Mouse (Mus musculus) stomach, postnatal 0 days (tissue): ENCODE measurements around the gene Traf2. TPM values are rescaled to one million over a fixed set of nuclear protein-coding genes. Genes with fewer than 3 reads are reported as not detected.

ENCODE experiments used
- ATAC-seq: fragments of 200-750 bp; cut with Nextera tagmentation; 2 replicates; pipeline ENCODE4 v1.8.0; 2017; ENCODE audit not compliant: low FRiP score, low TSS enrichment
- DNase-seq: peaks from one replicate; pipeline ENCODE4 v3.0.0-alpha.2; 2016; ENCODE audit warnings: low spot score
- H3K27ac ChIP-seq: fragments of 300-500 bp; sonication (generic); replicated peaks from 2 replicates; pipeline ENCODE4 v1.5.1; 2014; ENCODE audit warnings: mild to moderate bottlenecking, control low read depth
- H3K27me3 ChIP-seq: fragments of 300-500 bp; sonication (generic); 2 replicates; pipeline ENCODE4 v1.6.1; 2014; ENCODE audit warnings: low read length; ENCODE audit not compliant: control insufficient read depth, insufficient read depth
- H3K36me3 ChIP-seq: fragments of 300-500 bp; sonication (generic); 2 replicates; pipeline ENCODE4 v1.6.1; 2014; ENCODE audit warnings: low read length, mixed read lengths; ENCODE audit not compliant: control insufficient read depth, insufficient read depth
- H3K4me1 ChIP-seq: fragments of 300-500 bp; sonication (generic); replicated peaks from 2 replicates; pipeline ENCODE4 v1.6.1; 2014; ENCODE audit warnings: antibody characterized with exemption; ENCODE audit not compliant: control insufficient read depth, insufficient read depth
- H3K4me2 ChIP-seq: fragments of 300-500 bp; sonication (generic); replicated peaks from 2 replicates; pipeline ENCODE4 v1.6.1; 2014; ENCODE audit warnings: low read depth, mild to moderate bottlenecking, control low read depth, moderate library complexity
- H3K4me3 ChIP-seq: fragments of 300-500 bp; sonication (generic); 2 replicates; pipeline ENCODE4 v1.5.1; 2014; ENCODE audit warnings: low read depth, low read length, control low read depth
- H3K9ac ChIP-seq: fragments of 300-500 bp; sonication (generic); 2 replicates; pipeline ENCODE4 v1.6.1; 2014; ENCODE audit warnings: mild to moderate bottlenecking, low read length, control low read depth, mixed read lengths
- H3K9me3 ChIP-seq: fragments of 300-500 bp; sonication (generic); 2 replicates; pipeline ENCODE4 v1.6.1; 2016; ENCODE audit warnings: low read length; ENCODE audit not compliant: control insufficient read depth
- CTCF ChIP-seq: IDR thresholded peaks from 2 replicates; pipeline ENCODE4 v1.5.1; 2016; ENCODE audit warnings: antibody characterized with exemption, low read depth, mild to moderate bottlenecking, moderate library complexity
- EP300 ChIP-seq: optimal IDR thresholded peaks from 2 replicates; pipeline ENCODE3; 2016; ENCODE audit warnings: antibody characterized with exemption
- WGBS: fragments of 180-500 bp; shearing (Covaris S2); extraction: QIAGEN DNeasy Blood & Tissue Kit; methylation state at CpG from one replicate; pipeline ENCODE4 v1.1.7; 2014; 5-methylcytosine and 5-hydroxymethylcytosine counted together
- polyA plus RNA-seq: library from polyadenylated mRNA; unstranded; fragments of >200 nt; fragmentation: Nextera tagmentation; extraction: Ambion mirVana; gene quantifications from 2 replicates; pipeline ENCODE4 v1.2.1, GENCODE M21; 2015

Gene Traf2
- polyA plus RNA-seq, 1 experiment from 2014 or later = 15.9 TPM

DNA sequence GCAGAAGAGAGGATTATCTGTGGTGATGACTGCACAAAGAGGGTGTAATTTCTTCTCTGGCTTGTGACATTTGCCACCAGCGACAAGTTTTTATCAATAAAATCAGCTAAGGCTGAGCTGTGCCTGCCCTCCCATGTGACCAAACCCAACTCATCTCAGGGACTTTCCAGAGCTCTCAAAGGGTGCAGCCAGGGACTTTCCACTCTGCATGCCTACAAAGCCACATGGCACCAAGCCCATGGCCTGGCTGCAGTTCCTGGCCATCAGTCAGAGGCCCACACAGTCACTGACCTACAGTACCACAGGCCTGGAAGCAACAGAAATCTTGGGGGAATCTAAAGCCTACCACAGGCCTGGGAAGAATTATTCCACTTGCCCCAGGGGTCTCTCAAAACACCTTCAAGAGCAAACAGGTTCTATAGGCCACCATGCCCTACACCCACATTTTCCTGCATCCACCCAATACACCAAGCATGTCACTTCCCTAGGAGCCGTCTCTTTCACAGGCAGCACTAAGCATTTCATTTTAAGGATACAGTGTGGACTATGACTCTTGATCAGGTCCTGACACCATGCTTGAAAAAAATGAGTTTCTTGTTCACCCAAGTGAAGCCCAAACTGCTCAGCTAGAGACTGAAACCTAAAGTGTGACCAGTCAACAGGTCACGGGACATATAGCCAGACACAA lies 12.4 kb downstream of the Traf2 start:
- WGBS = 74% methylated on average over 3 of the region's 3 CpGs
- no peak overlapping the region for H3K27ac ChIP-seq
- no peak for TF ChIP-seq CTCF
- no peak for TF ChIP-seq EP300
- H3K4me3 ChIP-seq = no peak overlapping the region
- H3K36me3 ChIP-seq = peaks cover 14% of the 10 kb centered on the region
- DNase-seq (no peak), ATAC-seq (no peak)
- no peak overlapping the region for H3K9ac ChIP-seq
- H3K27me3 ChIP-seq = no peaks in the 10 kb centered on the region
- H3K4me1 ChIP-seq = no peaks in the 10 kb centered on the region
- no peaks in the 10 kb centered on the region for H3K9me3 ChIP-seq
- H3K4me2 ChIP-seq = no peak overlapping the region

DNA sequence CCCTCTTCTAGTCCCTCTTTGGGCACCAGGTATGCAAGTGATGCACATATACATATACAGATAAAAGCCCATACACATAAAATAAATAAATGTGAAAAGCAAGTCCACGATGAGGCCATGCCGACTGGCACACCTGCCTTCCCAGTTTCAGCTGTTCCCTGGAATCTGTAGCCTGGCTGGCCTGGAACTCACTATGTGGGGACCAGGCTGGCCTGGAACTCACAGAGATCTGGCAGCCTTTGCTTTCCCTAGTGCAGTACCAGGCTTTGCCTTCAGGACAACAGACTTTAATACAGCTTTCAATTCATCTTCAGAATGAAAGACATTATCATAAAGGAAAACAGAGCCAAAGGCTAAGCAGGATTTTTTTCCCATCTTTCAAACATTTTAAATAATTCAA lies 13.0 kb downstream of the Traf2 start:
- 89% methylated on average over 2 of the region's 2 CpGs for WGBS

GRCm38 (mm10) chr2:25526510-25527302 lies 20.0 kb downstream of the Traf2 start:
- H3K27ac ChIP-seq = no peak overlapping the region
- ATAC-seq = no peak
- peaks cover 45% of the 10 kb centered on the region for H3K36me3 ChIP-seq
- no peaks in the 10 kb centered on the region for H3K9me3 ChIP-seq
- TF ChIP-seq CTCF (no peak), EP300 (no peak)
- no peak for DNase-seq
- H3K4me1 ChIP-seq = no peaks in the 10 kb centered on the region
- no peaks in the 10 kb centered on the region for H3K27me3 ChIP-seq
- 81% methylated on average over 9 of the region's 9 CpGs for WGBS
- H3K4me2 ChIP-seq = no peak overlapping the region
- H3K9ac ChIP-seq = no peak overlapping the region
- H3K4me3 ChIP-seq = no peak overlapping the region

More for the DNA sequence above, 13.0 kb downstream of the Traf2 start:
- peaks cover 19% of the 10 kb centered on the region for H3K36me3 ChIP-seq
- H3K4me1 ChIP-seq = no peaks in the 10 kb centered on the region
- H3K9ac ChIP-seq = no peak overlapping the region
- DNase-seq = no peak
- H3K27me3 ChIP-seq = no peaks in the 10 kb centered on the region
- TF ChIP-seq EP300 (no peak), CTCF (no peak)
- H3K9me3 ChIP-seq = no peaks in the 10 kb centered on the region
- no peak overlapping the region for H3K4me3 ChIP-seq
- H3K27ac ChIP-seq = no peak overlapping the region
- no peak overlapping the region for H3K4me2 ChIP-seq
- ATAC-seq = no peak

- H3K9ac ChIP-seq = no peak overlapping the region
- H3K36me3 ChIP-seq = peaks cover 5% of the 10 kb centered on the region; the same call in 1 of the 2 replicates
- 63% methylated on average over 3 of the region's 3 CpGs for WGBS
- no peak overlapping the region for H3K27ac ChIP-seq
- DNase-seq (no peak), ATAC-seq (no peak)
- no peaks in the 10 kb centered on the region for H3K27me3 ChIP-seq
- no peaks in the 10 kb centered on the region for H3K9me3 ChIP-seq
- no peaks in the 10 kb centered on the region for H3K4me1 ChIP-seq
- TF ChIP-seq CTCF (peak; percentile 55), EP300 (no peak)
- H3K4me3 ChIP-seq = no peak overlapping the region
- no peak overlapping the region for H3K4me2 ChIP-seq
Measured at GRCm38 (mm10) chr2:25509912-25510311, 36.8 kb downstream of the Traf2 start.

DNA sequence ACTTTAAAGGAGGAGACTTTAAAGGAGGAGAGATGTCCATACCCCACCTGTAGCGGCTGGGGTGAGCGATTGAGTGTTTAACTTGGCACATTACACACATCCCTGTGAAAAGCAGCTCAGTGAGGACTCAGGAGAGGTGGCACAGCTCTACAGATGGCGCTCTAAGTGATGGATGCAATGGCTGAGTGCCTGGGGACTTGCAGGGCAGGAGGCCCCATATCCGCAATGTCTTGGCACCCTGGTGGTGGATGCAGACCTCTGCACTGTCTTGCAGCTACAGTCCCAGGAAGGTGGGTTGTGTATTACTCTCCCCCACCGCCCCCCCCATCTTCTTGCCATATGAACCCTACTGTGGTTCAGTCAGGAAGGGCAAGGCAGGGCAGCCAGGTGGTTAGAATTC lies 39.8 kb downstream of the Traf2 start:
- no peak overlapping the region for H3K4me2 ChIP-seq
- WGBS = 25% methylated on average over 5 of the region's 5 CpGs
- H3K4me1 ChIP-seq = 0 out of 2 replicates have a peak, but pooled peaks cover under 1% of the 10 kb centered on the region
- H3K9me3 ChIP-seq = no peaks in the 10 kb centered on the region
- H3K4me3 ChIP-seq = no peak overlapping the region
- peak; percentile 54 for DNase-seq
- TF ChIP-seq CTCF (peak; percentile 60), EP300 (no peak)
- H3K27me3 ChIP-seq = no peaks in the 10 kb centered on the region
- ATAC-seq = no peak; the same call in 1 of the 2 replicates
- H3K36me3 ChIP-seq = peaks cover 7% of the 10 kb centered on the region; the same call in 1 of the 2 replicates
- no peak overlapping the region for H3K27ac ChIP-seq
- no peak overlapping the region for H3K9ac ChIP-seq

GRCm38 (mm10) chr2:25505860-25506259 lies 40.9 kb downstream of the Traf2 start:
- 96% methylated on average over 4 of the region's 4 CpGs for WGBS
- peaks cover 7% of the 10 kb centered on the region; the same call in 1 of the 2 replicates for H3K36me3 ChIP-seq
- no peak overlapping the region for H3K4me3 ChIP-seq
- no peak for ATAC-seq
- H3K9me3 ChIP-seq = no peaks in the 10 kb centered on the region
- no peaks in the 10 kb centered on the region for H3K27me3 ChIP-seq
- no peak overlapping the region for H3K4me2 ChIP-seq
- 0 out of 2 replicates have a peak, but pooled peaks cover 7% of the 10 kb centered on the region for H3K4me1 ChIP-seq
- H3K27ac ChIP-seq = no peak overlapping the region
- TF ChIP-seq CTCF (no peak), EP300 (no peak)
- no peak overlapping the region for H3K9ac ChIP-seq
- DNase-seq = no peak
